Mouse (Mus musculus) layer of hippocampus, adult 9-11 months (tissue): ENCODE measurements around the gene Stx1b.
"Not testable (repeated sequence)": the region's sequence is repeated elsewhere in the genome, so short reads cannot be mapped to it uniquely, and the experiment has no call there.

Experiments
- DNase-seq: peaks from one replicate; pipeline ENCODE4 v3.0.0; 2022

Gene Stx1b

GRCm38 (mm10) chr7:127824176-127824871, at the start of gene Stx1b, which contains the start of gene Stx4a:
Gene Stx1b, minus strand, starts transcription at chr7:127824549.
Gene Stx4a, plus strand, starts transcription at chr7:127824294.
- peak; percentile 58 for DNase-seq

DNA sequence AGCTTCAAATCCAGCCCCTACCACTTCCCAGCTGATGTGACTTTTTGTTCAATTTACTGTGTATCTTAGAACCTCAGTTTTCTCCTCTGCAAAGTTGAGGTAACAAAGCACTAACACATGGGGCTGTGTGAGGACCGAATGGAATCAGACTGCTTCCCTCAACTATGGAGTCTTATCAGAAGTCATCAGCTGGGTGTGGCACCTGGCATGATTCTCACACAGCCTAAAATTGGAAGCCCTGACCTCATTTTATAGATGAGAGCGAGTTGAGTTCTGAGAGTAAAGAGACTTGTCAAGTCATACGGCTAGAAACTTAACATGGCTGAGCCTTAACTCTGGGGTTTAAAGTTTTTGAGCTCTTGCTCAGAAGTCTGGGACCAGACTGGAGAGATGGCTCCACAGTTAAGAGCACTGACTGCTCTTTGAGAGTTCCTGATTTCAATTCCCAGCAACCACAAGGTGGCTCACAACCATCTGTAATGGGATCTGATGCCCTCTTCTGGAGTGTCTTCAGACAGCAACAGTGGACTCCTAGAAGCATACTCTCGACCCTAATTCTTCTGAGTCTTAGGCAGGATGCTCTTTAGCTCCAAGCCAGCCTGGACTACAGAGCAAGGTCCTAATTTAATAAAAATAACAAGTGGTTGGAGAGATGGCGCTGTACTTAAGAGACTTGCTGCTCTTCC, 45.9 kb upstream of the Stx1b start:
- DNase-seq, result no peak

- DNase-seq, result no peak
Measured at GRCm38 (mm10) chr7:127869149-127869810, 44.9 kb upstream of the Stx1b start.

- no peak for DNase-seq
Measured at GRCm38 (mm10) chr7:127867641-127868040, 43.3 kb upstream of the Stx1b start.

GRCm38 (mm10) chr7:127866434-127866833, 42.1 kb upstream of the Stx1b start:
- DNase-seq, result no peak

GRCm38 (mm10) chr7:127858258-127858657, 33.9 kb upstream of the Stx1b start:
- no peak for DNase-seq

GRCm38 (mm10) chr7:127850906-127851305, 26.6 kb upstream of the Stx1b start:
- no peak for DNase-seq

- no peak for DNase-seq
Measured at GRCm38 (mm10) chr7:127849973-127850875, 25.9 kb upstream of the Stx1b start.

DNA sequence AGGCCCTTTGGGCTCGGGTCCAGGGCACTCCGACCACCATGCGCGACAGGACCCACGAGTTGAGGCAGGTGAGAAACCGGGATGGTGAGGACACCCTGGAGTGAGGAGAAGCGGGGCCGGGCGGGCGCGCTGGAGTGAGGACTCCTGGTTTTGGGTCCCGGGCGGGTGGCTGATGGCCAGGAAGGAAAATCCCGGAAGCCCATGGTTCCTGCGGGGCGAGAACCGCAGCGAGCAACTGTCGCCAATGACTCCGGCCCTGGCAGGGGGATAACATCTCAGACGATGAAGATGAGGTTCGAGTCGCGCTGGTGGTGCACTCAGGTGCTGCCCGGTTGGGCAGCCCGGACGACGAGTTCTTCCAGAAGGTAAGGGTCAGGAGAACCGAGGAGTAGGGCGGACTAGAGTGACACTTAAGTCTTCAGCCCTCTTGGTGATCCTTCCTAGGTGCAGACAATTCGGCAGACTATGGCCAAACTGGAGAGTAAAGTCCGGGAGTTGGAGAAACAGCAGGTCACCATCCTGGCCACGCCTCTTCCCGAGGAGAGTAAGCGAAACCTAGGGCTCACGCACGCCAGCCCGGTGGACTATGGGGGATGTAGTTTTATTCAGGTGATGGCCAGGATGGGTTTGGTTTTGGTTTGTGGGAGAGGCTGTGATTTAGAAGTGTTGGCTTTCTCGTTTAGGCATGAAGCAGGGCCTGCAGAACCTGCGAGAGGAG, 17.8 kb upstream of the Stx1b start:
- DNase-seq, result peak; percentile 80

- peak; percentile 98 for DNase-seq
Measured at GRCm38 (mm10) chr7:127841340-127842000, 17.1 kb upstream of the Stx1b start.

DNA sequence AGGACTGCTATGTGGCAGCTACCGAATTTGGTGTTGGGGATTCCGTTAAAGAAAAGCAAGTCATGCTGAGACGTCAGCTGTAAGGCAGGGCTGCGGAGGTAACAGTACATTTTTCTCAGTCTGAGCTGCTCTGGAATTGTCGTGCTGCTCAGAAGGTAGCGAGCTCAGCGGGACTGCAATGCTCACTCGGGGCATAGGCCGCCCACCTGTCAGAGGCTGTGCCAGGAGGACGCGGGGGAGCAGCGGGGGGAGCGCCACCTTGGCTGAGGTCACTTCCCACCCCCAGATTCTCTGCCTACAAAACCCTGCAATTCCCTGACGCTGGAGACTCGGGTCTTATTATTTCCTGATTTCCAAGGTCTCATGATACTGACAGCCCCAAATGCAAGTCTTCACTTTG, 16.5 kb upstream of the Stx1b start:
- DNase-seq, result peak; percentile 72

DNA sequence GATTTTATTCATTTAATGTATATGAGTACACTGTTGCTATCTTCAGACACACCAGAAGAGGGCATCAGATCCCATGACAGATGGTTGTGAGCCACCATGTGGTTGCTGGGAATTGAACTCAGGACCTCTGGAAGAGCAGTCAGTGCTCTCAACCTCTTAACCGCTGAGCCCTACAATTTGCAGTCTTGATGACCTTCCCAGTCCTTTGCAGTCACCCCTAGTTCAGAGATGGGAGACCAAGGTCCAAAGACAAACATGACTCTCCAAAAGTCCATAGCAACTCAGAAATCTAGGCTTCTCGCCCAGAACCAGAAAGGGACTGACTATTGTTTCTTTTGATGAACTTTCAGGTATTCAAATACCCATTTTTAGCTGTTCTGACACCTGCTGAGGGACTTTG, 15.7 kb upstream of the Stx1b start:
- not testable (repeated sequence) for DNase-seq

- not testable (repeated sequence) for DNase-seq
Measured at GRCm38 (mm10) chr7:127837878-127838277, 13.5 kb upstream of the Stx1b start.

DNA sequence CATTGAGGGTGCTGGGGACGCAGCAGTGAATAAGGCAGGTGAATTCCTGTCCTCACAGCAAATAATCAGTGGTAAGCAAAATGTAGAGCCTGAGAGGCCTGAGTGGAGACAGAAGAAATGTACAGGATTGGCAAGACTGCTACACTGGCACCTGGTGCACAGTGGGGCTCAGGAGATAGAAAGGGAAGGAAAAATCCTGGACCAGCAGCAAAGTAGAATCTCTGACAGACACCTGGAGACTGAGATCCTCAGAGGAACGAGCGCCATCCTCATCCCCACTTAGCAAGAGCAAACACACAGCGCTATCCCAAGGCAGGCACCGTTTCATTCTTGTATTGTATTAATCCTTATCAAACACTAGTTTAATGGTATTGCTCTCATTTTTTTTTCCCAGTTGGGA, 13.1 kb upstream of the Stx1b start:
- no peak for DNase-seq

GRCm38 (mm10) chr7:127835550-127835949, 11.2 kb upstream of the Stx1b start:
- no peak for DNase-seq

DNA sequence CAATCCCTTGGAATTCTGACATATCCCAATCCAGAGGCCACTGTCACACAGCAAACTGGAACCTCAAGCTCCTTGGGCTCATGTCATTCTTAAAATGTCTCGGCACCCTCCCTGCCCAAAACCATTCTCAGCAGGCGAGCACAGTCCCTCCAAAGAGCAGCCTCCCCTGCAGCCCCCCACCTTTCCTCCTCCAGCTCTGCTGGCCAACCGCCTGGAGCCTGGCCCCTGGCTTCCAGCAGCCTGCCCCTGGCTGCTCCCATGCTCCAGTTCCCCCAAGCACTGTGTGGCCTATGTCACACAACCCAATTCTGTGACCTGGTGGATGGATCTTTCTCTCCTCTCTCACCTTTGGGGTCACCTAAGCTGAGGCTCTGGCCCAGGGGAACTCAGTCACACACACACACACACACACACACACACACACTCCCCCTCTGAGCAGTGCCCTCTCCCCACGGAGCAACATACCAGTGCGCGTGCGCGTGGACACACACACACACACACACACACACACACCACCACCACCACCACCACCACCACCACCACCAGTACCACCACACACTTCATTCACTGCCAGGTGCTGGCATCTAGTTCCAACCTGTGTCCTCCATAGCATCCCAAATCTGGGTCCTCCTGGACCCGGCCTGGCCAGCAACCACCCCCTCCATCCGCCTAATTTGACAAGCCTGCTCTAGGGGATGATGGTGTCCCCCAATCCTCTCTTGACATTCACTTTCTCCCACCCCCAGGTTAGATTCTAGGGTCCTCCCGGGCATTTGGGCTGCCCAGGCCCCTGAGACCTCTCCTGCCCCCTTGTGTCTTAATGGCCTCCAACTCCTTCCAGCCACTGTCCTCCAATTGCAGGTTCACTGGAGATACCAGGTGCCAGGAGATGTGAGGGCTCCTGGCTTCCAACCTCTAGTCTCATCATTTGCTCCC, 845 bp downstream of the Stx1b start:
- no peak for DNase-seq

DNA sequence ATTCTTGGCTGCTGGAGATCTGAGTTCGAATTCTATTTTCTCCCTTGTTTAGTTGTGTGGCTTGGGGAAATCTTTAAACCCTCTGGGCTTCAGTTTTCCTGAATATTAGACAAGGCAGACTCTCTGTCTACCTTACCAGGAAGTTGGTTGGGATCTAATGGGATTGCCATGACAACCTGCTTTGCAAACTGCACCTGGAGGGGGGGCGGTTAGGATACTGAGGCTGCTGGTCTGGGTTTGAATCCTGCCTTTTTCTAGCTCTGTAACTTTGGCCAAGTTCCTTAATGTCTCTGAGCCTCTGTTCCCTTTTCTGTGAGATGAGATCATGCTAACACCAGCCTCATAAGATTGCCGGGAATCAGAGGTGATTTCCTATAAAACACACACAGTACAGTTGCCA, 1.9 kb downstream of the Stx1b start:
- DNase-seq, result no peak

DNA sequence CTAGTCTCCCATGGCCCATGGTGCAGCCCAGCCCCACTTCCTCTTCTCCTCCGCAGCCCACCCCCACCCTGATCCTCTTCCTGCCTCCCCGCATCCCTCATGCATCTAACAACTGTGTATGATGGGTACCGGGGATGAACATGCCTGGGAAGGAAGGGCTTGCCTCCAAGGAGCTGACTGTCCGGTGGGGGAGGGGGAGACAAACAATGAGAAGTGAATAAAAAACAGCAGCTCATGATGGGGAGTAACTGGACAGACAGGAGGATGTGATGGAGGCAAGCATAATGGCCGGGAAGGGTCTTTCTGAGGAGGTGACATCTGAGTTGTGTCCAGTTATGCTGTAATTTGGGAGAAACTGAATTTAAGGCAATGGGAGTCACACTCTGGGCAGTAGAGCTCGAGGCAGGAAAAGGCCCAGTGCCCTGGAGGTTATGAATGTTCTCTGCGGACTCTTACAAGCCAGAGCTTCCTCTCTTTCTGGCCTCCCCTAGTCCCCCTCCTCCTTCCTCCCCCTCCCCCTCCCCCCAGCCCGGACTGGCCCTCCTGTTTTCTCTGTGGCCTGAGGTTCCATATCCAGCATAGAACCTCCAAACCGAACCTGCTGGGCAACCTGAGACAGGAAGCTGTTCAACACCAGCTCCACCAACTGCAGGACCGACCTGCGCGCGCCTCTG, 3.4 kb downstream of the Stx1b start:
- no peak for DNase-seq

DNA sequence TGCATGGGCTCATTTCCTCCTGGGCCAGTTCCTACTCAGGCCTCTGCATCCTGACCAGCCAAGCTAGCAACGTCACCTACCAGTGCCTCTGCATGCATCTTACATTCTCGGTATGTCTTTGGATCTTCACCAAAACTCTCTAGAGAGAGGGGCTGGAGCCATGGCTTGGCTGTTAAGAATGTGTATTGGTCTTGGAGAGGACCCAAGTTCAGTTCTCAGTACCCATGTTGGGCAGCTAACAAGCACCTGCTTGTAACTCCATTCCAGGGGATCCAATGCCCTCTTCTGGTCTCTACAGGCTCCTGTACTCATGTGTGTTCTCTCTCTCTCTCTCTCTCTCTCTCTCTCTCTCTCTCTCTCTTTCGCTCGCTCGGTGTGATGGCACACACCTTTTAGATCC, 6.6 kb downstream of the Stx1b start:
- DNase-seq, result no peak

DNA sequence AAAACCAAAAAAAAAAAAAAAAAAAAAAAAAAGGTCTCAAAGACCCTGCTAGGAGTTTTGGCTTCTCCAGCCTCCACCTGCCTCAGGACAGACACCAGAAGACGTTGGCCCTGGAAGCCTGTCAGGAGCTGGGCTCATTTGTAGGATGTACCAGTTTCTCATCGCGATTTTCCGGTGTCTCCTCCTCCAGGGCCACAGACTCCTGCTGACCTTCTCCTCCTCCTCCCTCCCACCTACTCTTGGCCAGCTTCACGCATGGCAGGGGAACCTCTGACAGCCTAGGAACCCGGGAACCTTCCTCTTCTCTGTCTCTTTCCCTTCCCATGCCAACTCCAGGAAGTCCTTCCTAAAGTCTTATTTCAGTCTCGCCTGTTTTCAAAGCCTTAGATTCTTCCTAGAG, 7.3 kb downstream of the Stx1b start:
- DNase-seq, result no peak
